Mouse (Mus musculus) liver, embryonic 15.5 days (tissue): ENCODE measurements around the gene Ankub1. TPM values are rescaled to one million over a fixed set of nuclear protein-coding genes. Genes with fewer than 3 reads are reported as not detected.

Experiments
- ATAC-seq: fragments of 200-750 bp; cut with Nextera tagmentation; 2 replicates; pipeline ENCODE4 v1.8.0; 2017; ENCODE audit warnings: moderate number of reproducible peaks, mild to moderate bottlenecking, moderate library complexity; ENCODE audit not compliant: insufficient read depth
- H3K27ac ChIP-seq: fragments of 300-500 bp; sonication (generic); replicated peaks from 2 replicates; pipeline ENCODE4 v1.5.1; 2015; ENCODE audit warnings: mild to moderate bottlenecking, inconsistent platforms
- H3K27me3 ChIP-seq: fragments of 300-500 bp; sonication (generic); 2 replicates; pipeline ENCODE4 v1.6.1; 2015; ENCODE audit warnings: mild to moderate bottlenecking, inconsistent platforms
- H3K36me3 ChIP-seq: fragments of 300-500 bp; sonication (generic); replicated peaks from 2 replicates; pipeline ENCODE4 v1.6.1; 2015; ENCODE audit warnings: moderate library complexity, mild to moderate bottlenecking, inconsistent platforms
- H3K4me1 ChIP-seq: fragments of 300-500 bp; sonication (generic); replicated peaks from 2 replicates; pipeline ENCODE4 v1.6.1; 2015; ENCODE audit warnings: inconsistent platforms
- H3K4me2 ChIP-seq: fragments of 300-500 bp; sonication (generic); 2 replicates; pipeline ENCODE4 v1.6.1; 2015; ENCODE audit warnings: moderate library complexity, mild to moderate bottlenecking, inconsistent platforms
- H3K4me3 ChIP-seq: fragments of 300-500 bp; sonication (generic); replicated peaks from 2 replicates; pipeline ENCODE4 v1.5.1; 2015; ENCODE audit warnings: mild to moderate bottlenecking, inconsistent platforms
- H3K9ac ChIP-seq: fragments of 300-500 bp; sonication (generic); 2 replicates; pipeline ENCODE4 v1.6.1; 2015; ENCODE audit warnings: moderate library complexity, mild to moderate bottlenecking, inconsistent platforms
- H3K9me3 ChIP-seq: fragments of 300-500 bp; sonication (generic); replicated peaks from 2 replicates; pipeline ENCODE4 v1.6.1; 2016; ENCODE audit warnings: inconsistent platforms
- WGBS: fragments of 180-500 bp; shearing (Covaris S2); methylation state at CpG from one replicate; pipeline ENCODE4 v1.1.7; 2015; ENCODE audit warnings: mixed read lengths; ENCODE audit not compliant: insufficient replicate concordance; 5-methylcytosine and 5-hydroxymethylcytosine counted together
- polyA plus RNA-seq: library from polyadenylated mRNA; unstranded; fragments of >200 nt; fragmentation: Nextera tagmentation; extraction: Ambion mirVana; gene quantifications from 2 replicates; pipeline ENCODE4 v1.2.1, GENCODE M21; 2015

The Ankub1 gene
- not detected in 2 replicates for polyA plus RNA-seq

DNA sequence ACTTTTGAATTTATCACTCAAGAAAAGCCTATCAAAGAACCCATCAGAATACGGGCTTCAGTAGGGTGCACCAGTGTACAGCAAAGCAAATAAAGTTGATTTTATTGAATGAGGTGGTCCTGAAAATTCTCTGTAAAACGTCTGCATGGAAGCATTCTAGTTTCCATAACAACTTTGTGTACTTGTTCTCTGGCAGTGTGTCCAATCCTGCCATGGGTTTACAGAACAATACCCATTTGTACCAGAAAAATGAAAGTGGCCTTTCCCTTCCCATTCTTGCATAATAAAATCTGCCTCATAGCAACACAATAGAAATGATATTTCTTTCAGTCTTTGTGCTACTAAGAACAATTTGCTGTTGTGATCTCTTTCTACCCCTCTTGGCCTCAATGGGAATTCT is at the start of gene Ankub1:
Gene Ankub1, minus strand, starts transcription at position 81 of the 400 bp plus-strand sequence.
- Histone ChIP-seq H3K36me3 (no peaks in the 10 kb centered on the region), H3K9ac (no peak within 1 kb of the TSS), H3K27me3 (no peaks in the 10 kb centered on the region), H3K9me3 (no peaks in the 10 kb centered on the region), H3K4me2 (no peak within 1 kb of the TSS), H3K4me3 (no peak within 1 kb of the TSS), H3K27ac (no peak within 1 kb of the TSS), H3K4me1 (no peaks in the 10 kb centered on the region)
- ATAC-seq = no peak
- 32% methylated on average over 2 of the region's 2 CpGs for WGBS

DNA sequence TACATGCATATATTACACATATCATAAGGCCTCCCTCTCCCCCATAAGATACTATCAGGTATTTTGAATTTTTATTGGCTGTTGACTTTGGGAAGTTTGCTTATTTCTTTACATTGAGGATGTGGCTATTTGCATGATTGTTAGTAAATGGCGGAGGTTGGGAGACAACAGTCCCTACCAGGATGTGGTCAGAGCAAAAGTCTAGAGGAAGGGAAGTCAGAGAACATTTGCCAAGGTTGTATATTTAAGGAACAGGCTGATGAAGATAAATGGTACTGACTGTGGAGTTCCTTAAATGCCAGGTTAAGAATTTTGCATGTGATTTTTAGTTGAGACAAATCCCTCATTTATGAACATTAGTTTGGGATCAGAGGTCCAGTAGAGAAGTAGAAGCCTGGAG is 47.2 kb upstream of the Ankub1 start:
- Histone ChIP-seq H3K27ac (no peak overlapping the region), H3K4me1 (peaks cover 19% of the 10 kb centered on the region), H3K9ac (no peak overlapping the region), H3K9me3 (no peaks in the 10 kb centered on the region), H3K36me3 (no peaks in the 10 kb centered on the region), H3K4me3 (no peak overlapping the region), H3K4me2 (no peak overlapping the region), H3K27me3 (no peaks in the 10 kb centered on the region)
- 54% methylated on average over 1 of the region's 1 CpGs for WGBS
- no peak for ATAC-seq

DNA sequence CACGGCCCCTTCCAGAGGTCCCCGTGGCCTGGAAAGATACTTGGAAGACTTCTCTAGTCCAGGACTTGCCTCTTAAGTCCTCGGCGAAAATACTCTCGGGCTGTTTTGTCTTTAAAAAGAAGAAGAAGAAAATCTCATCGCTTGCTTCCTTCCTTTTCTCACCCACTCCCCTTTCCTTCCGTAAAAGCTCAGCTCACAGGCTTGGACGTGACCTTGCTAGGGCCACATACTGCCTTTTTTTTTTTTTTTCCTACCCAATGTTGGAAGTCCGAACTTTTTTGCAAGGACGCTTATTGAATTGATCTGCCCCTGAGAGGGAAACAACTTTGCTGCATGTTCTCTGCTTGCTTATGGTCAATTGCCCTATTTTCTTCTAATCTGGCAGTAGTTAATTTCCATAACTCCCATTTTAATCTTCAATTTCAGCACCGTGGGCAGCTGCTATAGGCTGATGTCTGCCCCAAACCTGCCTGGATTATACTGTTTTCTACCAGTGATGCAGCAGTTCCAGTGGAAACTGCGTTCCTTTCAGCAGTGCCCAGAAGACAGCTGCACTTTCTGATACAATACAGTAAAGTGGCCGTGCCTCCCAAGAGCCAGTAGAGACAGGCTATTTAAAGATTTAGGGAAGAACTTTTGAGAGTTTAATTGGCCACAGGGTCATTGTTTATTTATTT is 44.0 kb upstream of the Ankub1 start:
- Histone ChIP-seq H3K9me3 (no peaks in the 10 kb centered on the region), H3K27me3 (no peaks in the 10 kb centered on the region), H3K27ac (peak overlapping the region; percentile 88), H3K9ac (peak overlapping the region; percentile 69), H3K4me1 (peaks cover 19% of the 10 kb centered on the region), H3K36me3 (no peaks in the 10 kb centered on the region), H3K4me2 (peak overlapping the region; percentile 83), H3K4me3 (peak overlapping the region; percentile 79)
- WGBS = 1% methylated on average over 13 of the region's 13 CpGs
- no peak for ATAC-seq

DNA sequence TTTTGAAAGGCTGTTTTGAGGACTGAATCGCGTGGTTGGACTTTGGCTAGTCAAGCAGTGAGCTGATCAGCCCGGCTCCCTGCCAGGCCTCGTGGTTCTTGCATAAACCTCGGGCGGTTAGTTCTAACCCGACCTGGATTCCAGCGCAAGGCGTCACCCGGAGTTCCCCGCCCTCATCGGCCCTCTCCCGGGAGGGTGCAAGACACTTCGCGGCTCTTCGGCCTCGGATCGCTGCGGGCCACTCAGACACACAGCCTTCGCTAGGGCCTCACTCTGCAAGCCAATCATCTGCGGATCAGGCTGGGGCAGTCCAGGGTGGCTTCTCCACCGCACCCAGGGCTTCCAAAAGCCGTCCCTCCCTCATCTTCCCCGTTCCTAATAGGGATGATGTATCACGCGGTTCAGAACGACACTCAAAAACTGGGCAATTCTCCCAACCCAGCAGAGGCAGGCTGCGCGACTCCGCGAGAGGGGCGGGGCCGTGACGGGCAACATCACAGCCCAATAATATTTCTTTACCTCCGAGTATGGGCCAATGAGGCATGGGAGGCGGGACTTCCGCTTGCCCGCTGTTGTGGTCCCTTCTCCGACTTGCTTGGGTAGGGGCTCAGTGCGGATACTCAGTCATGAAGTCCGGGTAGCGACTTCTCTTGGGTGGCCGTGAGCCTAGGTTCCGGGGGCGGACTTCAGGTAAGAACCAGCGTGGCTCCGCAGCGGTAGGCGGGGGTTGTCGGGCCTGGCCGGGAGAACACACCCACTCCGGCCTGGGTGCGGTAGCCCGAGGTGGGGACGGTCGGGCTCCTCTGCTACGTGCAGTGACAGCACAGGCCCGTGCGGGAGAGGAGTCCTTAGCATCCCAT is 43.1 kb upstream of the Ankub1 start, which contains the start of gene Rnf13:
Gene Rnf13, plus strand, starts transcription at position 552 of the 860 bp plus-strand sequence.
- ATAC-seq = peak; percentile 96
- Histone ChIP-seq H3K4me3 (peak within 1 kb of the TSS; percentile 79), H3K27ac (peak within 1 kb of the TSS; percentile 88), H3K36me3 (no peaks in the 10 kb centered on the region), H3K4me1 (peaks cover 19% of the 10 kb centered on the region), H3K9me3 (no peaks in the 10 kb centered on the region), H3K4me2 (peak within 1 kb of the TSS; percentile 83), H3K9ac (peak within 1 kb of the TSS; percentile 69), H3K27me3 (no peaks in the 10 kb centered on the region)
- under 1% methylated on average over 59 of the region's 59 CpGs for WGBS

DNA sequence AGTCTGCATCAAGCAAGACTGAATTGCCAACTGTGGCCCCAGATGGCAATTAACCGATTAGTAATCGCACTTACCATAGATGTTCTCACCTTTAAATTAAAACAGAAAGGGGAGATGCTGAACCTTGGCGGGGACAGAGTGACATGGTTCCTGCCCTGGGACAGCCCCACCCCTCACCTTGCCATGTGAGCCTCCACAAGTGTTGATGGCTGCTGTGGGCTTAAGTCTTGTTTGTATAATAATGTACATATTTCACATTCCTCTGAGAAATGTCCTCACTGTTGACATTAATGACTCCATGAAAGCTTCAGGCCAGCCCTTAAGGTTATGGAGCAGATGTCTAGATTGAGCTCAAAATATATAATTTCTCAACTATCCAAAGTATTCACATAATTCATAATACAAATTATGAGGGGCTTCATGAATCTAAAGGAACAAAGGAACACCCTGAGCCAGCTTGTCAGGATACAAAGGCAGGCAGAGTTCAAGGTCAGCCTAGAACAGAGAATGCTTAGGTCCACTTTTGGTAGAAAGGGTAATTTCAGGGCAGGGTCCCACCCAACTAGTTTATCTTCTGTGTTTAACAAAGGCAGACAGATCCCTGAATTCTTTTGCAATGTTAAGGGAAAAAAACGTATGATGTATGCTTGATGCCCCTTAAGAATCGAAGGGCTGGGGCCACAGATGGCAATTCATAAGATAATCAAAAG is 39.8 kb upstream of the Ankub1 start:
- WGBS = 70% methylated on average over 5 of the region's 5 CpGs
- no peak for ATAC-seq

DNA sequence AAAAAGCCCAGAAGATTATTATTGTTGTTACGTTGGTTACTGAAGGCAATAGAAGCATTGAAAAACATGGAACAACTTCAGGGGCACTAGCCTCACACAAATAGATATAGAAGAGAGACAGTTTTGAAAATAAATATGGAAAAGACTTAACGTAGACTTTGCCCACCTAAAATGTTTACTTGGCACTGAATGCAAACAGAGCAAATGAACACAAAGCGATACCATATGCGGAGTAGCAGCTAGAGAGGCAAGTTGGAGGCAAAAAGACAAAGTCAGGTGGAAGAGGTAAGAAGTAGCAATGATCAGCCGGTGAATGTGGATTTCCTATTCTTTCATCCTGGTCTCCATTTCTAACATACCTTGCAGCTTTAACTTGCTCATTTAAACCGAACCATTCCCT is 21.6 kb upstream of the Ankub1 start:
- H3K9me3 ChIP-seq = no peaks in the 10 kb centered on the region
- no peak overlapping the region for H3K4me3 ChIP-seq
- no peak overlapping the region for H3K4me2 ChIP-seq
- no peaks in the 10 kb centered on the region for H3K27me3 ChIP-seq
- H3K4me1 ChIP-seq = no peaks in the 10 kb centered on the region
- ATAC-seq = no peak
- H3K9ac ChIP-seq = no peak overlapping the region
- 62% methylated on average over 6 of the region's 6 CpGs for WGBS
- no peaks in the 10 kb centered on the region for H3K36me3 ChIP-seq
- no peak overlapping the region for H3K27ac ChIP-seq

More for the DNA sequence above, 39.8 kb upstream of the Ankub1 start:
- Histone ChIP-seq H3K4me3 (no peak overlapping the region), H3K4me2 (no peak overlapping the region), H3K27me3 (no peaks in the 10 kb centered on the region), H3K9me3 (no peaks in the 10 kb centered on the region), H3K27ac (no peak overlapping the region), H3K9ac (no peak overlapping the region), H3K36me3 (no peaks in the 10 kb centered on the region), H3K4me1 (peaks cover 19% of the 10 kb centered on the region)

DNA sequence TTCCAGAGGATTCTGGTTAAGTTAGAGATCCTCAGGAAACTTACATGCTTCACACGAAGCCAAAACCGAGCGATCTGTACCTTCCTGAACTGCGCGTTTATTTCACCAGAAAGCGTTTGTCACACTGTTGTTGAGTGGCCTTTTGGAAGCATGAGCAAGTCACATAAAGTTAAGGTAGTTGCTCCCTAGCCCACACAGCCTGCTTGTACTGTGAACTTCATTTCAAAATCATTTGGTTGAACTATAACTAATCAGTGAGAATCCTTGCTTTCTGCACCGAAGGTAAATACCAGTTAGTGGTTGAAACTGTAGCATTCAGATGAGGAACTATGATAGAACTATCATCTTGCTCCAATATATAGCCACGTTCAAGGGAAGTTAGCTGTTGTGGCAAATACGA is 4.2 kb upstream of the Ankub1 start:
- Histone ChIP-seq H3K36me3 (no peaks in the 10 kb centered on the region), H3K27ac (peak overlapping the region; percentile 78), H3K4me3 (no peak overlapping the region), H3K4me1 (no peaks in the 10 kb centered on the region), H3K27me3 (no peaks in the 10 kb centered on the region), H3K9ac (no peak overlapping the region), H3K9me3 (no peaks in the 10 kb centered on the region), H3K4me2 (no peak overlapping the region)
- WGBS = 64% methylated on average over 9 of the region's 9 CpGs
- ATAC-seq = peak; percentile 78

DNA sequence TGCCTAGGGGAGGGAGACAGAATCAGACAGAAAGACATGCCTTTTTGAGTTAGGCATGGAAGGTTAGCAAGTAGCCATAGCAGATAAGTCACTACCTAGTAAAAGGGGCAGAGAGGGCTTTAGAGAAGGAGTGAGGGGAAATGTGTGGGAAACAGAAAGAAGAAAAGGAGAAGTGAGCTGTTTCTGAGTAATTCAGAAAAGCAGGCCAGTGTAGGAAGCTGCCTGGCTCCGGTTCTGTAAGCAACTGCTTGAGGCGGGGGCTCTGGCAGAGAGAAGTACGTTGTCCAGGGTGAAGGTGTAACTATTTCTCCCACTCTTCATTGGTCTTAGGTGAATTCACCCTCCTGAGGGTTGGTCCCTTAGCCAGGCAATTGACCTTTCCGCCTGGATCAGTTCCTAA is 3.6 kb upstream of the Ankub1 start:
- 0 out of 2 replicates have a peak, but pooled peaks have one; percentile 18 for ATAC-seq
- H3K4me3 ChIP-seq = no peak overlapping the region
- no peak overlapping the region for H3K4me2 ChIP-seq
- no peaks in the 10 kb centered on the region for H3K27me3 ChIP-seq
- H3K36me3 ChIP-seq = no peaks in the 10 kb centered on the region
- no peak overlapping the region for H3K9ac ChIP-seq
- no peaks in the 10 kb centered on the region for H3K9me3 ChIP-seq
- peak overlapping the region; percentile 78 for H3K27ac ChIP-seq
- no peaks in the 10 kb centered on the region for H3K4me1 ChIP-seq
- 52% methylated on average over 4 of the region's 4 CpGs for WGBS

DNA sequence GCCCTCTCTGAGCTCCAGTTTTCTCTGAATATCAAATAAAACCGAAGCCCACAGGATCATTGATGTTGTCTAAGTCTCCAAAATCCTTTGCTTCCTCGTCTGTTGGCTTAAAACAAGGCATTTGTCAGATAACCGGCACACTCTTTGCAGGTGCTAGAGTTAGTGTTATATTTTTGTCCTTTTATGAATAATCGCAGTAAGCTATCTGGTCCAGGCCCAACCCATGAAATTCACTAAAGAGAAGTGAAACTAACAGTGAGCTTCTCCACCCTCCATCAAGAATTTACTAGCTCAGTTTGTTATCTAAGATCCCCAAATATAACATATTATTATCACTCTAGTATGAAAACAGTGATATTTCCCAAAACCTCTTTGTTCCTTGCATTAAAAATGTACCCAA is 827 bp downstream of the Ankub1 start:
- H3K4me3 ChIP-seq = no peak overlapping the region
- H3K4me1 ChIP-seq = no peaks in the 10 kb centered on the region
- 60% methylated on average over 4 of the region's 4 CpGs for WGBS
- H3K9me3 ChIP-seq = no peaks in the 10 kb centered on the region
- no peak overlapping the region for H3K9ac ChIP-seq
- no peaks in the 10 kb centered on the region for H3K36me3 ChIP-seq
- H3K27me3 ChIP-seq = no peaks in the 10 kb centered on the region
- no peak overlapping the region for H3K4me2 ChIP-seq
- H3K27ac ChIP-seq = no peak overlapping the region
- no peak for ATAC-seq

DNA sequence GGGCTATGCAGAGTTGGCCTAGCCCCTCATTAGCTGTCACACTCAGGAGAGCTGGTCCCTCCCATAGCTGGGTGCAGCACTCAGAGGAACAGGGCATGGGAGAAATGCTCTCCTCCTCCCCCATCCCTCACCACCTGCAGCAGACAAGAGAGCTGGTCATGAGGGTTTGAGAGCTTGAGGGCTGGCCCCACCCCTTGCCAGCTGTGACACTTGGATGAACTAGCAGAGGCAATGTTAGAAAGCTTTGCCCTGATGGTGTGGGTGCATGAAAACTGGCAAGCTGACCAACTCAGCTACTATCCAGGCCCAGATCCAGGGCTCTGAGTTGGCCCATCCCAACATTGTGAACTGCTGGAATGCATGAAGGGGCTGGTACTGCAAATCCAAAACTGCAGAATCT is 14.8 kb downstream of the Ankub1 start:
- no peak overlapping the region for H3K9ac ChIP-seq
- no peaks in the 10 kb centered on the region for H3K27me3 ChIP-seq
- no peak for ATAC-seq
- no peak overlapping the region for H3K4me2 ChIP-seq
- no peaks in the 10 kb centered on the region for H3K36me3 ChIP-seq
- H3K4me3 ChIP-seq = no peak overlapping the region
- H3K4me1 ChIP-seq = no peaks in the 10 kb centered on the region
- H3K9me3 ChIP-seq = no peaks in the 10 kb centered on the region
- H3K27ac ChIP-seq = no peak overlapping the region

DNA sequence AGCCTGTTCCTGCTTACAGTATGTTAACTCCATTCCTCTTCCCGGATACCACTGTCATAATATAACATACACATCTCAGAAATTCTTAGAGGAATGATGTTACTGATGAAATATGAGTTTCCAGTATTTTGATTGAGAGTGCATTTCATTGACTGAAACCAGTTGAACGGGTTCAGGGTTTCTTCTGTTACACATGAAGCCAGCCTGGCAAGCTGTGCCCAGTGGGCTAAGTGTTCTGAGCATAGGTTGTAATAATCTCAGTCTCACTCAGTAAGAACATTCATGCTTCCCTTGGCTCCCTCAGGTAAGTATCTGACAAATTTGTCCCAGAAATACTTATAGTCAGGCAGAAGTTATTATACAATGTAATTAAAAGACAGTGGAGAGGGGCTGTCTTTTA is 18.5 kb downstream of the Ankub1 start:
- Histone ChIP-seq H3K9me3 (no peaks in the 10 kb centered on the region), H3K4me1 (no peaks in the 10 kb centered on the region), H3K4me3 (no peak overlapping the region), H3K27me3 (no peaks in the 10 kb centered on the region), H3K9ac (no peak overlapping the region), H3K4me2 (no peak overlapping the region), H3K36me3 (no peaks in the 10 kb centered on the region), H3K27ac (no peak overlapping the region)
- no peak for ATAC-seq
- WGBS = 54% methylated on average over 2 of the region's 2 CpGs
